Mouse (Mus musculus) CH12.LX (cell line): ENCODE measurements around the gene Adam11. TPM values are rescaled to one million over a fixed set of nuclear protein-coding genes. Genes with fewer than 3 reads are reported as not detected.

ENCODE experiments used
- DNase-seq: peaks from one replicate; pipeline ENCODE4 v3.0.0-alpha.2; 2013; ENCODE audit errors: extremely low read depth
- H3K27ac ChIP-seq: 2 replicates; pipeline ENCODE4 v1.5.1; 2012; ENCODE audit warnings: low read depth, mild to moderate bottlenecking, control low read depth, moderate library complexity; ENCODE audit not compliant: insufficient read depth
- H3K27me3 ChIP-seq: replicated peaks from 2 replicates; pipeline ENCODE3; 2012; ENCODE audit warnings: inconsistent platforms
- H3K36me3 ChIP-seq, 2 experiments: replicated peaks in 1 of 2; 2 replicates each; pipeline versions ENCODE3 to v1.6.1; 2012; ENCODE audit warnings: inconsistent platforms in 1 of 2, low read length in 1 of 2, mild to moderate bottlenecking in 1 of 2, mixed read lengths in 1 of 2, moderate library complexity in 1 of 2; ENCODE audit not compliant: control insufficient read depth in 1 of 2, insufficient read depth in 1 of 2
- H3K4me1 ChIP-seq, 2 experiments: 2 replicates each; pipeline ENCODE4 v1.6.1; 2012; ENCODE audit warnings: inconsistent platforms in 1 of 2, moderate library complexity in 1 of 2; ENCODE audit not compliant: insufficient read depth in 2 of 2, control insufficient read depth in 1 of 2
- H3K4me2 ChIP-seq: 2 replicates; pipeline ENCODE4 v1.6.1; 2012; ENCODE audit warnings: low read depth, mild to moderate bottlenecking, control low read depth; ENCODE audit not compliant: poor library complexity, insufficient read depth, severe bottlenecking
- H3K4me3 ChIP-seq, 3 experiments: fragments of 150-350 bp in 1 of 3; sonication (generic) in 1 of 3; replicated peaks in 1 of 3; 2 replicates each; pipeline versions ENCODE3 to v1.5.1; 2011 to 2012; ENCODE audit warnings: low read depth in 2 of 3, low read length in 2 of 3, mild to moderate bottlenecking in 2 of 3, moderate library complexity in 2 of 3, control low read depth in 1 of 3, improper control_type of control experiment in 1 of 3, inconsistent platforms in 1 of 3, mixed read lengths in 1 of 3; ENCODE audit not compliant: poor library complexity in 1 of 3
- H3K79me2 ChIP-seq: replicated peaks from 2 replicates; pipeline ENCODE4 v1.6.1; 2012; ENCODE audit warnings: mild to moderate bottlenecking, moderate library complexity; ENCODE audit not compliant: control insufficient read depth, poor library complexity, insufficient read depth, severe bottlenecking; ENCODE audit errors: extremely low read depth
- H3K9ac ChIP-seq: 2 replicates; pipeline ENCODE4 v1.6.1; 2012; ENCODE audit warnings: low read depth, mild to moderate bottlenecking, control low read depth, moderate library complexity; ENCODE audit not compliant: insufficient read depth
- H3K9me3 ChIP-seq: replicated peaks from 2 replicates; pipeline ENCODE3; 2012; ENCODE audit warnings: low read length, inconsistent platforms, mixed read lengths
- BHLHE40 ChIP-seq: IDR thresholded peaks from 2 replicates; pipeline ENCODE4 v1.6.1; 2011; ENCODE audit warnings: mild to moderate bottlenecking, low read depth, low read length, improper control_type of control experiment
- GABPA ChIP-seq: IDR thresholded peaks from 2 replicates; pipeline ENCODE4 v1.6.1; 2012; ENCODE audit warnings: low read depth, low read length, improper control_type of control experiment, inconsistent platforms; ENCODE audit not compliant: insufficient replicate concordance
- IRF4 ChIP-seq: IDR thresholded peaks from 2 replicates; pipeline ENCODE4 v1.6.1; 2014; ENCODE audit warnings: low read depth, mild to moderate bottlenecking, inconsistent platforms, low read length, improper control_type of control experiment
- KAT2A ChIP-seq: IDR thresholded peaks from 2 replicates; pipeline ENCODE4 v1.6.1; 2012; ENCODE audit warnings: low read length, improper control_type of control experiment, inconsistent platforms; ENCODE audit not compliant: insufficient replicate concordance
- NELFE ChIP-seq: IDR thresholded peaks from 2 replicates; pipeline ENCODE4 v1.6.1; 2011; ENCODE audit warnings: low read depth, low read length, improper control_type of control experiment
- RCOR1 ChIP-seq: conservative IDR thresholded peaks from 2 replicates; pipeline ENCODE4 v1.6.1; 2012; ENCODE audit warnings: low read depth, mild to moderate bottlenecking, inconsistent platforms, low read length, improper control_type of control experiment
- TBP ChIP-seq: conservative IDR thresholded peaks from 2 replicates; pipeline ENCODE4 v1.6.1; 2011; ENCODE audit warnings: low read depth, low read length, improper control_type of control experiment
- TCF12 ChIP-seq: IDR thresholded peaks from 2 replicates; pipeline ENCODE4 v1.6.1; 2014; ENCODE audit warnings: low read depth, mild to moderate bottlenecking, inconsistent platforms, low read length, improper control_type of control experiment
- ZKSCAN1 ChIP-seq: IDR thresholded peaks from 2 replicates; pipeline ENCODE4 v1.6.1; 2012; ENCODE audit warnings: low read depth, inconsistent platforms, low read length, improper control_type of control experiment, borderline replicate concordance
- ZNF384 ChIP-seq: IDR thresholded peaks from 2 replicates; pipeline ENCODE4 v1.6.1; 2012; ENCODE audit warnings: low read depth, low read length, improper control_type of control experiment, inconsistent platforms
- dilution Hi-C: fragments of 300-500 bp; cut with MboI; formaldehyde crosslinking; loops from 2 replicates; pipeline ENCODE4 v1.14.3; 2020; ENCODE audit warnings: low sequenced_read_pairs; ENCODE audit not compliant: extremely low pct_unique_long_range_greater_than_20kb, extremely low pct_ligation_motif_present
- in situ Hi-C: fragments of 300-500 bp; cut with MboI; formaldehyde crosslinking; loops from 3 replicates; pipeline ENCODE4 v1.14.3; 2019; ENCODE audit warnings: low sequenced_read_pairs, low pct_ligation_motif_present, low pct_unique_long_range_greater_than_20kb, mixed read lengths
- polyA plus RNA-seq: library from polyadenylated mRNA; unstranded; fragments of >175 nt; gene quantifications from 2 replicates; pipeline ENCODE4 v1.2.1, GENCODE M21; 2012; ENCODE audit warnings: low read depth; ENCODE audit not compliant: insufficient read length
- total RNA-seq, 2 experiments: library from RNA; depleted of rRNA; stranded (reverse); fragments of 300-350 nt in 1 of 2; fragments of >200 nt in 1 of 2; gene quantifications; 2 replicates each; pipeline ENCODE4 v1.2.3; 2012 to 2014

Adam11 gene
- total and polyA plus RNA-seq, 3 experiments, result not detected

- Histone ChIP-seq H3K9me3 (no peaks in the 10 kb centered on the region), H3K27ac (no peak overlapping the region), H3K36me3 (no peaks in the 10 kb centered on the region), H3K9ac (no peak overlapping the region), H3K4me1 (peaks cover 0 to 5% of the 10 kb centered on the region in 2 experiments; a peak in 2 of 4 replicates), H3K4me2 (no peak overlapping the region), H3K4me3 (no peak overlapping the region), H3K79me2 (no peaks in the 10 kb centered on the region), H3K27me3 (peaks cover 71% of the 10 kb centered on the region)
- dilution Hi-C loops (no loop called here), in situ Hi-C loops (no loop called here)
- DNase-seq, result no peak
- TF ChIP-seq KAT2A (no peak), ZKSCAN1 (no peak), NELFE (no peak), TBP (no peak), GABPA (no peak), RCOR1 (no peak)
Measured at GRCm38 (mm10) chr11:102749712-102750111, 11.5 kb upstream of the Adam11 start.

GRCm38 (mm10) chr11:102752896-102753590 lies 8.2 kb upstream of the Adam11 start:
- dilution Hi-C loops, result no loop called here
- no peak overlapping the region for H3K9ac ChIP-seq
- no peak overlapping the region for H3K4me3 ChIP-seq
- no peak overlapping the region for H3K27ac ChIP-seq
- H3K4me1 ChIP-seq, result peaks cover 0 to 5% of the 10 kb centered on the region in 2 experiments; a peak in 2 of 4 replicates
- no peaks in the 10 kb centered on the region for H3K36me3 ChIP-seq
- DNase-seq, result no peak
- H3K9me3 ChIP-seq, result no peaks in the 10 kb centered on the region
- in situ Hi-C loops, result no loop called here
- peaks cover 96% of the 10 kb centered on the region for H3K27me3 ChIP-seq
- H3K4me2 ChIP-seq, result no peak overlapping the region
- H3K79me2 ChIP-seq, result no peaks in the 10 kb centered on the region
- TF ChIP-seq BHLHE40 (peak; percentile 43), IRF4 (peak; percentile 65), ZNF384 (no peak)

GRCm38 (mm10) chr11:102753591-102754324 lies 7.5 kb upstream of the Adam11 start:
- H3K27ac ChIP-seq, result no peak overlapping the region
- no peak for DNase-seq
- H3K9ac ChIP-seq, result no peak overlapping the region
- peaks cover 0 to 5% of the 10 kb centered on the region in 2 experiments; a peak in 2 of 4 replicates for H3K4me1 ChIP-seq
- dilution Hi-C loops, result no loop called here
- in situ Hi-C loops, result no loop called here
- TF ChIP-seq TCF12 (no peak), TBP (no peak), BHLHE40 (no peak)
- no peaks in the 10 kb centered on the region for H3K36me3 ChIP-seq
- H3K4me3 ChIP-seq, result no peak overlapping the region
- peaks cover 96% of the 10 kb centered on the region for H3K27me3 ChIP-seq
- no peaks in the 10 kb centered on the region for H3K79me2 ChIP-seq
- H3K9me3 ChIP-seq, result no peaks in the 10 kb centered on the region
- no peak overlapping the region for H3K4me2 ChIP-seq
